Mouse (Mus musculus) lung, adult 2 months (tissue): Measurements from ENCODE around the gene Sh2b2.

ENCODE experiments used
- CTCF ChIP-seq: fragments of 200-500 bp; IDR thresholded peaks from 2 replicates; pipeline ENCODE4 v1.5.1; 2011; ENCODE audit warnings: mild to moderate bottlenecking, low read length, control low read depth; ENCODE audit not compliant: insufficient read depth
- POLR2A ChIP-seq: fragments of 200-500 bp; IDR thresholded peaks from 2 replicates; pipeline ENCODE4 v1.6.1; 2011; ENCODE audit warnings: low read depth, mild to moderate bottlenecking, control low read depth, low read length, borderline replicate concordance; ENCODE audit errors: extremely low read depth

- TF ChIP-seq POLR2A (no peak), CTCF (peak; percentile 88)
Observed at GRCm38 (mm10) chr5:136201832-136202231, 44.5 kb downstream of the Sh2b2 start.
